Mouse (Mus musculus) bone marrow, adult 2 months (tissue): ENCODE measurements at regions not wholly inside any gene's neighbourhood (a gene's known extent, or its start where the extent isn't known, plus 50 kb on each side); places are given as distances from the start of the nearest gene placed in this dataset.

Experiments
- CTCF ChIP-seq: fragments of 200-500 bp; IDR thresholded peaks from 2 replicates; pipeline ENCODE4 v1.5.1; 2011; ENCODE audit warnings: low read length, control low read depth; ENCODE audit not compliant: control insufficient read depth, insufficient read depth
- POLR2A ChIP-seq: fragments of 200-500 bp; IDR thresholded peaks from 2 replicates; pipeline ENCODE4 v1.6.1; 2011; ENCODE audit warnings: low read depth, mild to moderate bottlenecking, control low read depth, low read length, borderline replicate concordance; ENCODE audit not compliant: control insufficient read depth

DNA sequence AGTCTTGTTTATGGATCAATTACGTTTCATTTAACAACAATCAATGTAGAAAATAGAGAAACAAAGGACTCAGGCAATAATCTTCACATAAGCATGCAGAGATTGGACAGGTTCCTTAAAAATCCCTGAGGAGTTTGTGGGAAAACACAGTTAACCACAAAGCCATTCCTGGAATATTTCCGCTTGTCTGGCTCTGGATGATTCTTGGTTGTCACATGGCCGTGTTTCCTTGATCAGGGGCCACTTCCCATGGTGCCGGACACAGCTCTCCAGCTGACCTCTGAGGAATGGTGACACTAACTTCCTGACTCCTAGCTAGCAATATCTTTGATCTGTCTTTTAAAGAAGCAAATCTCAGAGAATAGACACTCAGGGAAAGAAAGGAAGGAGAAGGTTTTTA lies 344.8 kb upstream of the Marcks start:
- TF ChIP-seq POLR2A (no peak), CTCF (no peak)
